Mouse (Mus musculus): ENCODE results near the gene BC005624. TPM values are rescaled to one million over a fixed set of nuclear protein-coding genes. Genes with fewer than 3 reads are reported as not detected.

The BC005624 gene
- total and polyA plus RNA-seq, 2 experiments from 2014 or later: 34.8 to 93.1 TPM

DNA sequence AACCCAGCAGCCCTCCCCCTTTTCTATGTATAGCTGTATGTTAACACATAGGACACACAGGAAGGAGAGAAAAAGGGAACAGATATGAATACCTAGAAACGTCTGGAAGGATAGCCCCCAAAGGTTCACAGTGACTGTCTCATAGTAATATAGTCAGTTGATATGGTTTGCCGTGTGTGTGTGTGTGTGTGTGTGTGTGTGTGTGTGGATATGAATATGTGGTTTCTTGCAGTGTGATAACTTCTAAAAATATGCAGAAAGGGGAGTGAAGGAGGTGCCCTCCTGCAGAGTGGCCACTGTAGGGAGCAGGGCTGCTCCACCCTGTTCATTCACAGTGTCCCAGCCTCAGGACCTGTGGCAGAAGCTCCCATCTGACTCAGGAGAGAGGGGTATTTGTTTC, 23.5 kb upstream of the BC005624 start:
- Histone ChIP-seq H3K4me3 (ENCODE audit: low read depth, low read length) (no peak overlapping the region), H3K27ac (ENCODE audit: low read depth, low read length) (no peak overlapping the region), H3K4me2 (ENCODE audit: low read depth, low read length, poor library complexity, severe bottlenecking) (no peak overlapping the region), H3K27me3 (ENCODE audit: insufficient read depth, low read length) (no peaks in the 10 kb centered on the region), H3K36me3 (ENCODE audit: insufficient read depth, low read length) (peaks cover 64% of the 10 kb centered on the region), H3K9me3 (ENCODE audit: low read length) (no peaks in the 10 kb centered on the region), H3K9ac (replicated peaks; ENCODE audit: low read length, poor library complexity, severe bottlenecking) (no peak overlapping the region), H3K4me1 (ENCODE audit: insufficient read depth, low read length) (no peaks in the 10 kb centered on the region)
- 91% methylated on average over 2 of the region's 2 CpGs for WGBS
- DNase-seq (ENCODE audit: low spot score) (no peak), ATAC-seq (ENCODE audit: low FRiP score) (no peak)
- TF ChIP-seq CTCF (IDR thresholded peaks at IDR 0.05): no peak

DNA sequence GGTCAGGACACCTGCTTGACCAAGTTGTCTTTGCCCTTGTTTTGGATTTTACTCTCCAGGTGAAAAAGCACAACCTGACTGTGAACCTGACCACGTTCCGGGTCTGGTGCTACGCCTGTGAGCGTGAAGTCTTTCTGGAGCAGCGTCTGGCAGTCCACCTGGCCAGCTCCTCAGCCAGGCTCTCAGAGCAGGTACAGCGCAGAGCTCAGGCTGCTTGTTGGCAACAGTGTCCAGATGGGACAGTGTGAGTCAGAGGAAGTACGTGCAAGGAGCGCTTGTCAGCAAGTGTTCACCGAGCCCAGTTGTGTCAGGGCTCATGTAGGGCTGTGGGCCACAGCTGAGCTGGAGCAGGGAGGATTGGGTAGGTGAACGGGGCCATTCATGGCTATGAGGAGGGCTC, 20.9 kb upstream of the BC005624 start:
- H3K4me2 ChIP-seq (ENCODE audit: low read depth, low read length, poor library complexity, severe bottlenecking): no peak overlapping the region
- no peaks in the 10 kb centered on the region for H3K9me3 ChIP-seq (ENCODE audit: low read length)
- DNase-seq (ENCODE audit: low spot score) (no peak), ATAC-seq (ENCODE audit: low FRiP score) (no peak)
- no peak overlapping the region for H3K27ac ChIP-seq (ENCODE audit: low read depth, low read length)
- H3K9ac ChIP-seq (replicated peaks; ENCODE audit: low read length, poor library complexity, severe bottlenecking): no peak overlapping the region
- WGBS: 94% methylated on average over 10 of the region's 10 CpGs
- no peaks in the 10 kb centered on the region for H3K4me1 ChIP-seq (ENCODE audit: insufficient read depth, low read length)
- H3K36me3 ChIP-seq (ENCODE audit: insufficient read depth, low read length): peaks cover 56% of the 10 kb centered on the region
- no peak overlapping the region for H3K4me3 ChIP-seq (ENCODE audit: low read depth, low read length)
- no peaks in the 10 kb centered on the region for H3K27me3 ChIP-seq (ENCODE audit: insufficient read depth, low read length)
- no peak for TF ChIP-seq CTCF (IDR thresholded peaks at IDR 0.05)

DNA sequence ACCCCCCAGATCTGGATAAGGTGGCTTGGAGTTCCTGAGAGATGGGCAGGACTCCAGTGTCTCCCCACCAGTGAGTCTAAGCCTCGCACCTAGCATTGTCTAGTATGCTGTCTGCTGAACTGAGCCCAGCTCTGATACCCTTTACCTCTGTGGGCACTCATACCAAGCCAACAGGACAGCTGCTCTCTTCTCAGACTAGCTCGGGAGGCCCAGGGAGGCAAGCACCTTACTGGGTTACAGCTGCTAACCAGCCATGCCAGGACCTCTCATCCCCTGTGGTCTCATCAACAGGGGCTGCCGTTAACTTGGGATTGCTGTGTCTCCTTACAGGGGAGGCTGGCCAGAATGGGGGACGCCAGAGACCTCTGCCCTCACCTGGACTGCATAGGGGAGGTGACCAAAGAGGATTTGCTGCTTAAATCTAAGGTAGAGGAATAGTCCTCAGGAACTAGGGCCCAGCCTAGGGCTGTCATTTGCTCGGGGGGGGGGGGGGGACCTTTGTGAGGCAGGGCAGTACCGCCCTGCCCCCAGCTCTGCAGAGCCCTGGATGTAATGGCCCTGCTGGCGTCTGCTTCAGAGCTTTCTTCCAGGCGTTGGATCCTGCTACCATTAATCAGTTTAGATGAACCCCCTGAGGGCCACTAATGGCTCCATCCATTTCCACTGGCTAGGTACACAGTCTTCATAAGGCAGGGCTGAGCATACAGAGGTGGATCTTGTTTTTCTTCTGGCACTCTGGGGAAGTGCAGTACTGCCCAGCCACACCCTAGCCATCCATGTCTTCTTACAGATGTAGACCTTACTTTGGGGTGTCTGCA, 16.7 kb upstream of the BC005624 start:
- no peak overlapping the region for H3K4me3 ChIP-seq (ENCODE audit: low read depth, low read length)
- 73% methylated on average over 7 of the region's 8 CpGs for WGBS
- no peak overlapping the region for H3K4me2 ChIP-seq (ENCODE audit: low read depth, low read length, poor library complexity, severe bottlenecking)
- no peaks in the 10 kb centered on the region for H3K4me1 ChIP-seq (ENCODE audit: insufficient read depth, low read length)
- no peak for DNase-seq (ENCODE audit: low spot score)
- no peaks in the 10 kb centered on the region for H3K9me3 ChIP-seq (ENCODE audit: low read length)
- no peaks in the 10 kb centered on the region for H3K27me3 ChIP-seq (ENCODE audit: insufficient read depth, low read length)
- no peak overlapping the region for H3K27ac ChIP-seq (ENCODE audit: low read depth, low read length)
- no peak for TF ChIP-seq CTCF (IDR thresholded peaks at IDR 0.05)
- H3K9ac ChIP-seq (replicated peaks; ENCODE audit: low read length, poor library complexity, severe bottlenecking): no peak overlapping the region
- ATAC-seq (ENCODE audit: low FRiP score): no peak
- H3K36me3 ChIP-seq (ENCODE audit: insufficient read depth, low read length): peaks cover 28% of the 10 kb centered on the region

DNA sequence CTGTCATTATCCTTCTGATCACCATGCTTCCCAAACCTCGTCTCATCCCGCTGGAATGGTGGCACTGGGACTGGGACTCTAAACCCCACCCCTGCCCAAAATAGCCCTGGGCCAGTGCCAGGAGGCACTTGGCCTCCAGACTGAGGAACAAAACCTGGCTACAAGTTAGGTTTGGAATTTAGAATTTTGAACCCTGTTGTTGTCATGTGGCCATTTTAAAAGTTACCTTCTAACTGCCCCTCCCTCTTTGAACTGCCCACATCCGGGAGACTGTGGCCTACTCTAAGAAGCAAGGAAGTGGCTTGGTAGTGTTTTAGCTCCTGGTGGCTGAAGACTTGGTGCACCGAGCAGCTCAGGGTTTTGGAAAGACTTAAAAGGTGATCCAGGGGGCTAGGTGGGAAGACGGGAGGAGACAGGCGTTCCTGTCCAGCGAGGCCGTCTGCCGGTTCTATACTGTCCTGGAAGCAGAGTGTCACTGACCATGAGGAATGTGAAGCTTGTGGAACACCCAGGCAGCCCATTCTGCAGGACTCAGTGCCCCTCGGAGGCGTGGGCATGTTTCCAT, 13.5 kb upstream of the BC005624 start:
- no peak overlapping the region for H3K9ac ChIP-seq (replicated peaks; ENCODE audit: low read length, poor library complexity, severe bottlenecking)
- ATAC-seq (ENCODE audit: low FRiP score): no peak
- H3K36me3 ChIP-seq (ENCODE audit: insufficient read depth, low read length): peaks cover 10% of the 10 kb centered on the region; the same call in 1 of the 2 replicates
- no peak for TF ChIP-seq CTCF (IDR thresholded peaks at IDR 0.05)
- H3K4me2 ChIP-seq (ENCODE audit: low read depth, low read length, poor library complexity, severe bottlenecking): no peak overlapping the region
- H3K9me3 ChIP-seq (ENCODE audit: low read length): no peaks in the 10 kb centered on the region
- no peaks in the 10 kb centered on the region for H3K4me1 ChIP-seq (ENCODE audit: insufficient read depth, low read length)
- WGBS: 73% methylated on average over 11 of the region's 11 CpGs
- no peak overlapping the region for H3K27ac ChIP-seq (ENCODE audit: low read depth, low read length)
- no peak overlapping the region for H3K4me3 ChIP-seq (ENCODE audit: low read depth, low read length)
- no peaks in the 10 kb centered on the region for H3K27me3 ChIP-seq (ENCODE audit: insufficient read depth, low read length)
- no peak for DNase-seq (ENCODE audit: low spot score)

DNA sequence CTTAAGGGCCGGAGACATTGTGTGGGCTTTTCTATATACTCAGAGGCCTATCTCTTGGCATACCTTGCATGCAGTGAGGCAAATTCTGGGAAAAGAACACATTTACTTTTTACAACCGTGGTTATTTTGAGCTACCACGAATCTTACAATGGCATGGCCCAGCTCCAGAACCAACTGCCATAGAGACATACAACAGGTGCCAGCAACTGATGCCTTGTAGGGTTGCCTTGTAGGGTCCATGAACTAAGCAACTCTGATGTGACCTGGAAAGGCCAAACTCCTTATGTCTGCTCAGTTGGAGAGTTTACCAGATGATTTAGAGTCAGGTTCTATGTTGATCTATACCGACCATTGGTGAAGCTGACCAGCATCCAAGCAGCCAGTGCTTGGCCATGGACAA, 12.9 kb upstream of the BC005624 start:
- peaks cover 5% of the 10 kb centered on the region; the same call in 1 of the 2 replicates for H3K36me3 ChIP-seq (ENCODE audit: insufficient read depth, low read length)
- no peak overlapping the region for H3K4me3 ChIP-seq (ENCODE audit: low read depth, low read length)
- no peaks in the 10 kb centered on the region for H3K4me1 ChIP-seq (ENCODE audit: insufficient read depth, low read length)
- H3K9me3 ChIP-seq (ENCODE audit: low read length): no peaks in the 10 kb centered on the region
- H3K4me2 ChIP-seq (ENCODE audit: low read depth, low read length, poor library complexity, severe bottlenecking): no peak overlapping the region
- ATAC-seq (ENCODE audit: low FRiP score) (no peak), DNase-seq (ENCODE audit: low spot score) (no peak)
- no peak for TF ChIP-seq CTCF (IDR thresholded peaks at IDR 0.05)
- H3K27ac ChIP-seq (ENCODE audit: low read depth, low read length): no peak overlapping the region
- no peak overlapping the region for H3K9ac ChIP-seq (replicated peaks; ENCODE audit: low read length, poor library complexity, severe bottlenecking)
- 96% methylated on average over 4 of the region's 4 CpGs for WGBS
- no peaks in the 10 kb centered on the region for H3K27me3 ChIP-seq (ENCODE audit: insufficient read depth, low read length)

DNA sequence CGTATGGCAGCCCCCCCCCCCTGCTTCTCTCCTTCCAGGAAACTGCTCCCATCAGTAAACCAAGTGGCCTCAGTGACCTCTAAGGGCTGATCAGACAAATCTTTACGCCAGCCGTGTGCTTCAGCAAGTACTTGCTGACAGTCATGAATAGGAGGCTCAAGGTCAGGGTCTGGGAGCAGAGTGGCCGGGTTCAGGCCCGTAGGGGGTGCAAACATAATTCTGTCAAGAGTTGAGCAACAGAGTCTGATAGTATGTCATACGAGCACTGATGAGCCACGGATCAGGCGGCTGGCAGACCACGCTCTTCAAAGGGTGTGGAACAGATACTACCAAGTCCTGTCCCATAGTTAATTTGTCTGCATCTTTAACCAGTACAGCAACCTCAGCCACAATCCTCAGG, 8.2 kb upstream of the BC005624 start:
- WGBS: 95% methylated on average over 9 of the region's 9 CpGs
- Histone ChIP-seq H3K9ac (replicated peaks; ENCODE audit: low read length, poor library complexity, severe bottlenecking) (no peak overlapping the region), H3K4me1 (ENCODE audit: insufficient read depth, low read length) (no peaks in the 10 kb centered on the region), H3K9me3 (ENCODE audit: low read length) (no peaks in the 10 kb centered on the region), H3K27me3 (ENCODE audit: insufficient read depth, low read length) (no peaks in the 10 kb centered on the region), H3K4me3 (ENCODE audit: low read depth, low read length) (no peak overlapping the region), H3K4me2 (ENCODE audit: low read depth, low read length, poor library complexity, severe bottlenecking) (no peak overlapping the region), H3K27ac (ENCODE audit: low read depth, low read length) (no peak overlapping the region), H3K36me3 (ENCODE audit: insufficient read depth, low read length) (no peaks in the 10 kb centered on the region)
- ATAC-seq (ENCODE audit: low FRiP score) (no peak), DNase-seq (ENCODE audit: low spot score) (no peak)
- no peak for TF ChIP-seq CTCF (IDR thresholded peaks at IDR 0.05)
